Mouse (Mus musculus): ENCODE results near the gene Gkn2.

- TF ChIP-seq CTCF (IDR thresholded peaks at IDR 0.05; ENCODE audit: insufficient read depth, low read depth, low read length) (no peak), POLR2A (IDR thresholded peaks at IDR 0.05; ENCODE audit: insufficient read depth, low read depth, low read length) (no peak)
Observed at GRCm38 (mm10) chr6:87373057-87373456, at the start of gene Gkn2.

All from olfactory bulb, adult 2 months (tissue).